Mouse (Mus musculus): Measurements from ENCODE around the gene Lrrc8c. TPM values are rescaled to one million over a fixed set of nuclear protein-coding genes. Genes with fewer than 3 reads are reported as not detected.
"Not testable (repeated sequence)": the region's sequence is repeated elsewhere in the genome, so short reads cannot be mapped to it uniquely, and the experiment has no call there.

Lrrc8c gene
- total RNA-seq, 2 experiments from 2014 or later, result 25.3 to 29.8 TPM

GRCm38 (mm10) chr5:105626355-105626754 is 107.2 kb downstream of the Lrrc8c start:
- intact Hi-C loops (cut with DNase I), result loop anchor here (2.0 kb wide), 1 partner anchor 22 kb away; no protein-coding TSS in a partner anchor
- DNase-seq, result no peak

GRCm38 (mm10) chr5:105627093-105627492 is 107.9 kb downstream of the Lrrc8c start:
- intact Hi-C loops (cut with DNase I), result loop anchor here (2.0 kb wide), 1 partner anchor 22 kb away; no protein-coding TSS in a partner anchor
- DNase-seq, result no peak

GRCm38 (mm10) chr5:105629955-105630354 is 110.8 kb downstream of the Lrrc8c start:
- DNase-seq, result no peak
- intact Hi-C loops (cut with DNase I), result no loop called here

- DNase-seq, result no peak
- intact Hi-C loops (cut with DNase I), result no loop called here
Observed at GRCm38 (mm10) chr5:105632066-105632465, 112.9 kb downstream of the Lrrc8c start.

GRCm38 (mm10) chr5:105635576-105635975 is 116.4 kb downstream of the Lrrc8c start:
- intact Hi-C loops (cut with DNase I), result no loop called here
- no peak for DNase-seq

GRCm38 (mm10) chr5:105636484-105637191 is 117.5 kb downstream of the Lrrc8c start:
- DNase-seq, result no peak

GRCm38 (mm10) chr5:105638266-105638665 is 119.1 kb downstream of the Lrrc8c start:
- DNase-seq; intact Hi-C loops (cut with DNase I): not testable (repeated sequence)

More at GRCm38 (mm10) chr5:105636484-105637191, 117.5 kb downstream of the Lrrc8c start:
- intact Hi-C loops (cut with DNase I), result no loop called here

- intact Hi-C loops (cut with DNase I), result no loop called here
- DNase-seq, result no peak
Observed at GRCm38 (mm10) chr5:105638916-105639315, 119.7 kb downstream of the Lrrc8c start.

GRCm38 (mm10) chr5:105639363-105639762 is 120.2 kb downstream of the Lrrc8c start:
- intact Hi-C loops (cut with DNase I), result no loop called here
- DNase-seq, result no peak

- intact Hi-C loops (cut with DNase I), result no loop called here
- no peak for DNase-seq
Observed at GRCm38 (mm10) chr5:105642517-105642916, 123.3 kb downstream of the Lrrc8c start.

GRCm38 (mm10) chr5:105643276-105643675 is 124.1 kb downstream of the Lrrc8c start:
- intact Hi-C loops (cut with DNase I), result no loop called here

GRCm38 (mm10) chr5:105644195-105644594 is 125.0 kb downstream of the Lrrc8c start:
- intact Hi-C loops (cut with DNase I), result no loop called here
- no peak for DNase-seq

More at GRCm38 (mm10) chr5:105643276-105643675, 124.1 kb downstream of the Lrrc8c start:
- DNase-seq, result no peak

GRCm38 (mm10) chr5:105647094-105647493 is 127.9 kb downstream of the Lrrc8c start:
- intact Hi-C loops (cut with DNase I), result no loop called here
- no peak for DNase-seq

GRCm38 (mm10) chr5:105648648-105649287 is 129.6 kb downstream of the Lrrc8c start:
- DNase-seq, result no peak
- intact Hi-C loops (cut with DNase I), result loop anchor here (2.0 kb wide), 1 partner anchor 22 kb away; no protein-coding TSS in a partner anchor

GRCm38 (mm10) chr5:105649514-105650001 is 130.4 kb downstream of the Lrrc8c start:
- intact Hi-C loops (cut with DNase I), result loop anchor here (2.0 kb wide), 2 partner anchors 23 to 63 kb away; no protein-coding TSS in a partner anchor
- peak; percentile 54 to 67 for DNase-seq

- intact Hi-C loops (cut with DNase I), result loop anchor here (2.0 kb wide), 1 partner anchor 64 kb away; no protein-coding TSS in a partner anchor
Observed at GRCm38 (mm10) chr5:105650728-105651479, 131.7 kb downstream of the Lrrc8c start.

GRCm38 (mm10) chr5:105651561-105651991 is 132.4 kb downstream of the Lrrc8c start:
- DNase-seq, result peak in 1 of 2 experiments; percentile 22

More at GRCm38 (mm10) chr5:105650728-105651479, 131.7 kb downstream of the Lrrc8c start:
- DNase-seq, result no peak

GRCm38 (mm10) chr5:105654237-105655063 is 135.3 kb downstream of the Lrrc8c start:
- intact Hi-C loops (cut with DNase I), result loop anchor here (1.0 kb wide), 3 partner anchors 135 to 249 kb away; partner anchors contain the start of gene Lrrc8c
- peak; percentile 87 to 89 for DNase-seq

More at GRCm38 (mm10) chr5:105651561-105651991, 132.4 kb downstream of the Lrrc8c start:
- intact Hi-C loops (cut with DNase I), result loop anchor here (2.0 kb wide), 1 partner anchor 65 kb away; no protein-coding TSS in a partner anchor

- DNase-seq, result no peak
- intact Hi-C loops (cut with DNase I), result no loop called here
Observed at GRCm38 (mm10) chr5:105655100-105655734, 136.0 kb downstream of the Lrrc8c start.
